Mouse (Mus musculus) intestine, embryonic 14.5 days (tissue): ENCODE measurements at regions not wholly inside any gene's neighbourhood (a gene's known extent, or its start where the extent isn't known, plus 50 kb on each side); places are given as distances from the start of the nearest gene placed in this dataset.
"Not testable (repeated sequence)": the region's sequence is repeated elsewhere in the genome, so short reads cannot be mapped to it uniquely, and the experiment has no call there.

Experiments used
- ATAC-seq: fragments of 200-750 bp; cut with Nextera tagmentation; replicated peaks from 2 replicates; pipeline ENCODE4 v1.8.0; 2017; ENCODE audit warnings: low read depth, moderate number of reproducible peaks, moderate TSS enrichment, moderate library complexity; ENCODE audit not compliant: low FRiP score, low TSS enrichment
- DNase-seq: peaks from one replicate; pipeline ENCODE4 v3.0.0-alpha.2; 2018; ENCODE audit warnings: low spot score
- H3K27ac ChIP-seq: fragments of 300-500 bp; sonication (generic); 2 replicates; pipeline ENCODE4 v1.5.1; 2014; ENCODE audit warnings: low read depth, mild to moderate bottlenecking, control low read depth
- H3K27me3 ChIP-seq: fragments of 300-500 bp; sonication (generic); replicated peaks from 2 replicates; pipeline ENCODE4 v1.6.1; 2014; ENCODE audit warnings: low read length, control low read depth; ENCODE audit not compliant: control insufficient read depth, insufficient read depth
- H3K36me3 ChIP-seq: fragments of 300-500 bp; sonication (generic); 2 replicates; pipeline ENCODE4 v1.6.1; 2014; ENCODE audit warnings: low read length, control low read depth; ENCODE audit not compliant: control insufficient read depth, insufficient read depth
- H3K4me1 ChIP-seq: fragments of 300-500 bp; sonication (generic); replicated peaks from 2 replicates; pipeline ENCODE4 v1.6.1; 2014; ENCODE audit warnings: low read length, control low read depth, mixed read lengths; ENCODE audit not compliant: control insufficient read depth, insufficient read depth
- H3K4me2 ChIP-seq: fragments of 300-500 bp; sonication (generic); 2 replicates; pipeline ENCODE4 v1.6.1; 2014; ENCODE audit warnings: low read length
- H3K4me3 ChIP-seq: fragments of 300-500 bp; sonication (generic); 2 replicates; pipeline ENCODE4 v1.5.1; 2014; ENCODE audit warnings: low read depth, low read length, control low read depth, mixed read lengths
- H3K9ac ChIP-seq: fragments of 300-500 bp; sonication (generic); 2 replicates; pipeline ENCODE4 v1.6.1; 2014; ENCODE audit warnings: mild to moderate bottlenecking, low read length
- H3K9me3 ChIP-seq: fragments of 300-500 bp; sonication (generic); 2 replicates; pipeline ENCODE4 v1.6.1; 2016; ENCODE audit warnings: low read length, control low read depth; ENCODE audit not compliant: control insufficient read depth
- WGBS: fragments of 180-500 bp; shearing (Covaris S2); extraction: QIAGEN DNeasy Blood & Tissue Kit; methylation state at CpG from one replicate; pipeline ENCODE4 v1.1.7; 2014; 5-methylcytosine and 5-hydroxymethylcytosine counted together

DNA sequence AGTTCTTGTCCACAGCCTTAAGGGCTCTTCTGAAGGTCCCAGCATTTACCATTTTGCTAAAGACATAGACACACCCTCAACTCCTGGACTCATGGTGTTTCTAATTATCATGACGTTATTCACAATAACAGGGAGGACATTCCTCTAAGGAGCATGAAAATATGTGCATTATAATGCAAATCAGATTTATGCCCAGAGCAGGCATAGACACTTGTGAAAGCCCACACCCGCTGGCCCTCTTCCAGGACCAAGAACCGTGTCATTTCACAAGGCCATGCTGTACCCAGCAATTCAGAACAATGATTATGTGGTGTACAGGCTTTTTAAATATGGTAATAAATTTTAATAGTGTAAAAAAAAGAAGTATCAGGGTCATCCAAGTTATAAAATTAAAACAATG lies 1040.4 kb downstream of the Poteg start:
- no peak for ATAC-seq
- WGBS, result 80% methylated on average over 3 of the region's 3 CpGs
- Histone ChIP-seq H3K36me3 (no peaks in the 10 kb centered on the region), H3K4me1 (no peaks in the 10 kb centered on the region), H3K4me2 (no peak overlapping the region), H3K27me3 (no peaks in the 10 kb centered on the region), H3K4me3 (no peak overlapping the region), H3K9ac (no peak overlapping the region), H3K27ac (no peak overlapping the region), H3K9me3 (no peaks in the 10 kb centered on the region)
- no peak for DNase-seq

DNA sequence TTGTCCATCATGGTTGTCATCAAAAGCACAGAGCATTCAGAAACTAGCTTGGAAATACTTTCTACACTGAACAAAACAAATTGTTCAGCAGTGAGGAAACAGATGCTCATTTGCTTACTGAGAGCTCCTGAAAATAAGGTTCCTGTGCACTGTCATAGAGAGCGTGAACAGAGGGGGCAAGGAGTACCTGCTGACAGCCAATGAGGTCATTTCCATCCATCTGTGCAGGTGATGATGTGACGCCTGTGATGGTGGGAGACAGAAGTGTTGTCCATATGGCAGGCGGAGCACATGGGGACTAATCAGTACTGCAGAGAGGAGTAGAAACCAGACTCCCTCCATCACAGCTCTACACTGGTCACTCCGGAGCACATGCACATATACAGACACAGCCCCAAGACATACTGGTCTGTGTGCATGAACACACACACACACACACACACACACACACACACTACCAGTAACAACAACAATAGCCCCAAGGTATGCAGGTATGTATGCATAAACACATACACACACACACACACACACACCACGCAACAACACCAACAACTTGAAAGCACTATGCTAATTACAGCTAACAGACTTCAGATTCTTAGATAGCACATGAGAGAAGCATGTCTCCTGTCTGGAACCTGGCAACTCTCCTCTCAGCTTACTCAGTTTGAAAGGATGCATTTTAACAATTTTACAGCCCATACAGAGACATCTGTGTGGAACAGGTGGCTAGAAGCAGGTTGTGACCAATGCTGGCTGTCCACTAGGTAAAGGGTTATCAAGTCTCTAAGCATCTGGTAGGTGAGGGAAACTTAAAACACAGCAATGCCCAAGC lies 1056.2 kb downstream of the Poteg start:
- no peak for DNase-seq
- H3K9ac ChIP-seq, result no peak overlapping the region
- H3K27ac ChIP-seq, result no peak overlapping the region
- H3K4me1 ChIP-seq, result no peaks in the 10 kb centered on the region
- H3K36me3 ChIP-seq, result no peaks in the 10 kb centered on the region
- no peaks in the 10 kb centered on the region for H3K27me3 ChIP-seq
- no peaks in the 10 kb centered on the region for H3K9me3 ChIP-seq
- no peak overlapping the region for H3K4me3 ChIP-seq
- no peak overlapping the region for H3K4me2 ChIP-seq
- no peak for ATAC-seq
- 84% methylated on average over 5 of the region's 5 CpGs for WGBS

DNA sequence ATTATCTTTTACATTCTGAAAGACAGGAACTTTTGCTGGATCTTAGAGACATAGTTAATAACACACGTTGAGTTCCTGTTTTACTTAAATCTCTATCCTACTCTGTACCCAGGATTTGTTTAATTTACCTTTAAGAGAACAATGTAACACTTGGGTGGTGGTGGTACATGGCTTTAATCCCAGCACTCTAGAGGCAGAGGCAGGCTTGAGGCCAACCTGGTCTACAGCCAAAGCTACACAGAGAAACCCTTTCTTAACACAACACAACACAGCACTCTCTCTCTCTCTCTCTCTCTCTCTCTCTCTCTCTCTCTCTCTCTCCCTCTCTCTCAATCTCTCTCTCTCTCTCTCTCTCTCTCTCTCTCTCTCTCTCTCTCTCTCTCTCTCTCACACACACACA lies 1076.0 kb downstream of the Poteg start:
- H3K4me3 ChIP-seq, ATAC-seq, H3K27ac ChIP-seq, H3K4me2 ChIP-seq, DNase-seq, H3K4me1 ChIP-seq, H3K36me3 ChIP-seq, H3K9me3 ChIP-seq, H3K27me3 ChIP-seq, H3K9ac ChIP-seq: not testable (repeated sequence)
- WGBS, result 78% methylated on average over 1 of the region's 1 CpGs

DNA sequence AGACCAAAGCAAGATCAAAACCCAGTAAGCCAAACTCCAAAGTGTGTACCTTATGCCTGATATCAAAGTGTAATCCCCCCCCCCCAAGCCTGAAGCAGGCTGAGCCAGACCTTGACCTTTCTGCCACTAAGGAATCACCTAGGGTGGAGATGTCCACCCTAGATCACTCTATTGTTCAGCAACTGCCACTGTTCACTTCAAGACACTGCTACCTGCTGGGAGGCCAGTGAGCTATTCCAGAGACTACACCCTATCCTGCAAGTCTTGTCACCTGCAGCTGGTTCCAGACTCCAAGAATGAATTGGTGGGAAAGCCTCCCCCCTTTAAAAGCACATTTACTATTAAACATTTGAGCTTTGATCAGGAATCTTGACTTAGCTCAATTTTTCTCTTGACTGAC lies 1099.8 kb downstream of the Poteg start:
- ATAC-seq (no peak), DNase-seq (no peak)
- Histone ChIP-seq H3K4me3 (no peak overlapping the region), H3K9ac (no peak overlapping the region), H3K27ac (no peak overlapping the region), H3K36me3 (no peaks in the 10 kb centered on the region), H3K9me3 (no peaks in the 10 kb centered on the region), H3K4me2 (no peak overlapping the region), H3K4me1 (no peaks in the 10 kb centered on the region), H3K27me3 (no peaks in the 10 kb centered on the region)

DNA sequence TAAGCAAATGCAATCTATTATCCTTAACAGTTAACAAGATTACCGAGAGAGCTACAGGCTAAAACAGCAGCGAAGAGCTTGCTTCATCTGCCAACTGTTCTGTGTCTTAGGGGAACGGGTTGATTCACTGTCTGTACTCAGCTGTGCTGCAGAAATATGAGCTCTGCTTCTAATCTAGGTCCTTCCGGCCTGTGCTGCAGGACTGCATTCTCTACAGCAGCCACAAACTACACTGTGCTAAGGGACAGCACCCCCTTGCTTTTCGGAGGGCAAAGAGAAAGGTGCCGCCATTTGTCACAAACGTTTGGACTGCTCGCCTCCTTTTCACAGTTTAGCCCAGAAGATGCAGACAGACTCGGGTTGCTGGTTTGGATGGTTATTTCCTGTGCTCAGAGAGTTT lies 1112.4 kb downstream of the Poteg start:
- H3K9me3 ChIP-seq, result no peaks in the 10 kb centered on the region
- peak overlapping the region; percentile 29 for H3K4me2 ChIP-seq
- H3K9ac ChIP-seq, result no peak overlapping the region
- 0 out of 2 replicates have a peak overlapping the region, but pooled peaks have one; percentile 2 for H3K4me3 ChIP-seq
- H3K4me1 ChIP-seq, result no peaks in the 10 kb centered on the region
- H3K27ac ChIP-seq, result no peak overlapping the region
- WGBS, result 36% methylated on average over 9 of the region's 9 CpGs
- H3K27me3 ChIP-seq, result no peaks in the 10 kb centered on the region
- DNase-seq (no peak), ATAC-seq (no peak)
- H3K36me3 ChIP-seq, result no peaks in the 10 kb centered on the region

DNA sequence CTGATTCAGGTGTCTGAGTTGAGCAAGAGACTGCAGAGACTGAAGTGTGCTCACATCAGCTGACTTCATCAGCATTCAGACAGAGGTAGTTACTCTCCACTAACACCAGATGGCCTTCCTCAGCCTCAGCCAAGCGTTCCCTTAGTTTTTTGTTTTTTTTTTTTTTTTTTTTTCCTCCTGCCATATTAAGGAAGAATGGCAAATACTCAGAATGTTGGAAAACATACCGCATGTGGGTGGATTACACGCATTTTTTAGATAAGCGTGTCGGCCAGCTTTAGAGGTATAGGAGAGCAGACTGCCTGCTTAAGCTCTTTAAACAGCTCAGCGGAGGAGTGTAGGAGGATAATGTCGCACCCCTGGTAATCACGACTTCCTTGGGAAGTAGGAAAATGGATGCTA lies 1131.8 kb downstream of the Poteg start:
- Histone ChIP-seq H3K36me3 (no peaks in the 10 kb centered on the region), H3K9ac (no peak overlapping the region), H3K27me3 (no peaks in the 10 kb centered on the region), H3K4me2 (no peak overlapping the region; the same call in 1 of the 2 replicates), H3K9me3 (no peaks in the 10 kb centered on the region), H3K4me3 (no peak overlapping the region), H3K4me1 (no peaks in the 10 kb centered on the region), H3K27ac (no peak overlapping the region)
- ATAC-seq (no peak), DNase-seq (no peak)
- 27% methylated on average over 8 of the region's 8 CpGs for WGBS

DNA sequence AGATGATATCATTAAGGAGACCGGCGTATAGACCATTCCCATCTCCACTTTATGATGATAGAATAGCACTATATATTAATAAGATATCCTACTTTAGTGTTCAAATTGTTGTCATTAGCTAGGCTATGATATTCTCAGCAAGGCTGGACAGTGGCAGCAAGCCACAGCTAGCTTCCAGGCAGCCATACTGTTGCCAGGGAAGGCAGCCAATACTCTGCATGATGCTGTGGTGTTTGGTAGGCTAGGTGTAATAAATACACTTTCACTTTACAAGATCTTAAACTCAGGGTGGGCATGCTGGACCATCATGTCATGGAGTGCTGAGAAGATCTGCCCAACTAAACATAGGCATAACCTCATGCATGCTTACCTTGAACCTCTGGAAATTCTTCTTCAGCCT lies 1133.4 kb downstream of the Poteg start:
- H3K4me3 ChIP-seq, result no peak overlapping the region
- WGBS, result 96% methylated on average over 2 of the region's 2 CpGs
- H3K27me3 ChIP-seq, result no peaks in the 10 kb centered on the region
- no peak overlapping the region for H3K27ac ChIP-seq
- no peaks in the 10 kb centered on the region for H3K4me1 ChIP-seq
- H3K36me3 ChIP-seq, result no peaks in the 10 kb centered on the region
- no peak overlapping the region for H3K9ac ChIP-seq
- no peak overlapping the region for H3K4me2 ChIP-seq
- ATAC-seq (no peak), DNase-seq (no peak)
- no peaks in the 10 kb centered on the region for H3K9me3 ChIP-seq

DNA sequence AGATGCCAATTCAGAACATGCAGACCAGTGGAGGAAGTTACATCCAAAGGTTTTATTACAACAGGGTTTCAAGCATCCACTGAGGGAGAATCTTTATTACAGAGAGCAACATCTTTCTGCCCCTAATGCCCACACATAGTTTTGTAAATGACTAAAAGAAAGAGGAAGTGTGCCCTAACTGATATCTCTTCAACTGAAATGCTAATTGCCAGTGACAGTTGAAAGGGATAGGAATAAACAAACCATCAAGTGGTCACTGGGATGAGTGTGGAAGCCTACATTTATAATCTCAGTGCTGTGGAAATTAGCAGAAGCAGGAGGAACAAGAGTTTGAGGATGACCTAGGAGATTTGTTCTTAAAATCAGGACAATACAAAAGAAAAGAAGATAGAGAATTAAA lies 1142.5 kb downstream of the Poteg start:
- no peak overlapping the region for H3K9ac ChIP-seq
- no peak overlapping the region for H3K4me3 ChIP-seq
- H3K4me1 ChIP-seq, result no peaks in the 10 kb centered on the region
- H3K36me3 ChIP-seq, result no peaks in the 10 kb centered on the region
- no peaks in the 10 kb centered on the region for H3K27me3 ChIP-seq
- no peak overlapping the region for H3K27ac ChIP-seq
- ATAC-seq, result no peak
- H3K9me3 ChIP-seq, result no peaks in the 10 kb centered on the region
- no peak for DNase-seq
- H3K4me2 ChIP-seq, result no peak overlapping the region

DNA sequence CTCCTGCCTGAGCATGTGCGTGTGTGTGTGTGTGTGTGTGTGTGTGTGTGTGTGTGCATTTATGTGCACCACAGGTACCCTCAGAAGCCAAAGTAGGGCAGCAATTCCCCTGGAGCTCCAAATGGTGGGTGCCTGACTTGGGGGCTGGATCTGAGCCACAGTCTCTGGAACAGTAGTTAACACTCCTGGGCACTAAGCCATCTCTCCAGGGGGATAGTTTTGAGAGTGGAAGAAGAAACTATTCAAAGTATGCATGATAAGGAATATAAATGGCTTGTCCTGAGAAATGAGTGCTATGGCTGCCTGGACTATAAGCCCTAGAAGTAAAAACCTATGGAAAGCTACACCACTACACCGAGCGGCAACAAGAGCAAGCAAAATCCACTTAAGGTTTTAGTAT lies 1145.8 kb downstream of the Poteg start:
- WGBS, result 80% methylated on average over 3 of the region's 3 CpGs
- Histone ChIP-seq H3K27ac (no peak overlapping the region), H3K4me3 (no peak overlapping the region), H3K4me1 (no peaks in the 10 kb centered on the region), H3K27me3 (no peaks in the 10 kb centered on the region), H3K9ac (no peak overlapping the region), H3K4me2 (no peak overlapping the region), H3K36me3 (no peaks in the 10 kb centered on the region), H3K9me3 (no peaks in the 10 kb centered on the region)
- DNase-seq, result no peak
- no peak for ATAC-seq
